Mouse (Mus musculus): ENCODE measurements around the gene 2310039H08Rik. TPM values are rescaled to one million over a fixed set of nuclear protein-coding genes. Genes with fewer than 3 reads are reported as not detected.

Gene 2310039H08Rik
- polyA plus RNA-seq, 1 experiment from 2014 or later: 57.9 TPM

Other genes with a start within 250 kb of the 2310039H08Rik start
- gene Cul9, start 226.2 kb upstream of the 2310039H08Rik start, polyA plus RNA-seq (2014; fragmentation: Nextera tagmentation; extraction: Ambion mirVana): 2.6 and 4.1 TPM in 2 replicates
- 3.6 and 6.0 TPM in 2 replicates for gene Srf, start 216.5 kb upstream of the 2310039H08Rik start, polyA plus RNA-seq (2014; fragmentation: Nextera tagmentation; extraction: Ambion mirVana)
- gene Ptk7, start 143.1 kb upstream of the 2310039H08Rik start, polyA plus RNA-seq (2014; fragmentation: Nextera tagmentation; extraction: Ambion mirVana): 16.7 and 19.5 TPM in 2 replicates
- gene Klc4, start 126.6 kb upstream of the 2310039H08Rik start, polyA plus RNA-seq (2014; fragmentation: Nextera tagmentation; extraction: Ambion mirVana): 26.6 and 29.8 TPM in 2 replicates
- 97.8 and 100 TPM in 2 replicates for gene Mrpl2, start 126.4 kb upstream of the 2310039H08Rik start, polyA plus RNA-seq (2014; fragmentation: Nextera tagmentation; extraction: Ambion mirVana)
- 26.2 and 26.8 TPM in 2 replicates for gene Cul7, start 122.3 kb upstream of the 2310039H08Rik start, polyA plus RNA-seq (2014; fragmentation: Nextera tagmentation; extraction: Ambion mirVana)
- 53.4 and 60.0 TPM in 2 replicates for gene Rrp36, start 98.3 kb upstream of the 2310039H08Rik start, polyA plus RNA-seq (2014; fragmentation: Nextera tagmentation; extraction: Ambion mirVana)
- 185 and 192 TPM in 2 replicates for gene Mea1, start 93.8 kb upstream of the 2310039H08Rik start, polyA plus RNA-seq (2014; fragmentation: Nextera tagmentation; extraction: Ambion mirVana)
- gene Klhdc3, start 91.7 kb upstream of the 2310039H08Rik start, polyA plus RNA-seq (2014; fragmentation: Nextera tagmentation; extraction: Ambion mirVana): 103 and 109 TPM in 2 replicates
- gene Ppp2r5d, start 67.5 kb upstream of the 2310039H08Rik start, polyA plus RNA-seq (2014; fragmentation: Nextera tagmentation; extraction: Ambion mirVana): 106 and 110 TPM in 2 replicates
- 12.8 and 16.5 TPM in 2 replicates for gene Pex6, start 61.2 kb upstream of the 2310039H08Rik start, polyA plus RNA-seq (2014; fragmentation: Nextera tagmentation; extraction: Ambion mirVana)
- 0.37 and 0.82 TPM in 2 replicates for gene Gnmt, start 43.5 kb upstream of the 2310039H08Rik start, polyA plus RNA-seq (2014; fragmentation: Nextera tagmentation; extraction: Ambion mirVana)
- gene Cnpy3, start 20.4 kb upstream of the 2310039H08Rik start, polyA plus RNA-seq (2014; fragmentation: Nextera tagmentation; extraction: Ambion mirVana): 49.8 and 56.3 TPM in 2 replicates
- 0.48 and 0.70 TPM in 2 replicates for gene Ptcra, start 8.9 kb upstream of the 2310039H08Rik start, polyA plus RNA-seq (2014; fragmentation: Nextera tagmentation; extraction: Ambion mirVana)
- 170 and 179 TPM in 2 replicates for gene Rpl7l1, start 10.0 kb downstream of the 2310039H08Rik start, polyA plus RNA-seq (2014; fragmentation: Nextera tagmentation; extraction: Ambion mirVana)
- gene Bicral, start 85.8 kb downstream of the 2310039H08Rik start, polyA plus RNA-seq (2014; fragmentation: Nextera tagmentation; extraction: Ambion mirVana): 5.8 and 6.4 TPM in 2 replicates
- gene Tbcc, start 118.0 kb downstream of the 2310039H08Rik start, polyA plus RNA-seq (2014; fragmentation: Nextera tagmentation; extraction: Ambion mirVana): 72.7 and 76.2 TPM in 2 replicates
- not detected in 2 replicates for gene Prph2, start 137.8 kb downstream of the 2310039H08Rik start, polyA plus RNA-seq (2014; fragmentation: Nextera tagmentation; extraction: Ambion mirVana)
- gene Ubr2, start 237.9 kb downstream of the 2310039H08Rik start, polyA plus RNA-seq (2014; fragmentation: Nextera tagmentation; extraction: Ambion mirVana): 18.1 and 18.7 TPM in 2 replicates

All from midbrain, embryonic 11.5 days (tissue).